Mouse (Mus musculus) layer of hippocampus, adult 8-10 months (tissue): ENCODE results near the gene Kifc3. TPM values are rescaled to one million over a fixed set of nuclear protein-coding genes. Genes with fewer than 3 reads are reported as not detected.
A peak's percentile ranks its signal among the peaks of the same experiment; 100 is the strongest.

Experiments used
- DNase-seq, 2 experiments: peaks; one replicate each; pipeline ENCODE4 v3.0.0; 2022; ENCODE audit warnings: low spot score in 2 of 2
- total RNA-seq, 4 experiments: library from RNA; stranded (reverse); gene quantifications; 2 replicates each; pipeline ENCODE4 v1.2.4; 2022

Gene Kifc3
- total RNA-seq, 4 experiments from 2014 or later: 61.6 to 80.0 (median 69.9) TPM

- peak; percentile 99 to 100 for DNase-seq
Measured at GRCm38 (mm10) chr8:95080381-95081341, 122.0 kb downstream of the Kifc3 start, which contains the start of gene Katnb1. TSS of gene Katnb1 (plus strand) at chr8:95081186.

- peak in 1 of 2 experiments; percentile 4 for DNase-seq
Measured at GRCm38 (mm10) chr8:95079305-95079704, 123.3 kb downstream of the Kifc3 start.

- DNase-seq: no peak
Measured at GRCm38 (mm10) chr8:95078055-95078454, 124.6 kb downstream of the Kifc3 start.

- no peak for DNase-seq
Measured at GRCm38 (mm10) chr8:95076151-95076550, 126.5 kb downstream of the Kifc3 start.

- no peak for DNase-seq
Measured at GRCm38 (mm10) chr8:95075504-95075903, 127.1 kb downstream of the Kifc3 start.

GRCm38 (mm10) chr8:95067582-95067981 is 135.0 kb downstream of the Kifc3 start:
- DNase-seq: peak in 1 of 2 experiments; percentile 46

GRCm38 (mm10) chr8:95064531-95064930 is 138.1 kb downstream of the Kifc3 start:
- DNase-seq: no peak

- no peak for DNase-seq
Measured at GRCm38 (mm10) chr8:95059812-95060533, 142.6 kb downstream of the Kifc3 start.

- no peak for DNase-seq
Measured at GRCm38 (mm10) chr8:95058661-95059060, 144.0 kb downstream of the Kifc3 start.

- DNase-seq: no peak
Measured at GRCm38 (mm10) chr8:95056414-95056813, 146.2 kb downstream of the Kifc3 start.

GRCm38 (mm10) chr8:95054927-95055510 is 147.6 kb downstream of the Kifc3 start, which contains the start of gene Drc7:
TSS of gene Drc7 (plus strand) at chr8:95055103.
- DNase-seq: no peak

GRCm38 (mm10) chr8:95054438-95054837 is 148.2 kb downstream of the Kifc3 start:
- no peak for DNase-seq

Other genes with a start within 250 kb of the Kifc3 start
- 10 to 100 TPM; 81.5 to 97.4 (median 90.2) TPM for gene Adgrg1, start 228.1 kb downstream of the Kifc3 start, total RNA-seq
- under 1 TPM in 3 of 4 experiments, not detected in 1; 0.20 to 0.47 (median 0.27) TPM for gene Adgrg3, start 185.1 kb downstream of the Kifc3 start, total RNA-seq
- 1 to 10 TPM; 1.7 to 3.6 (median 1.8) TPM for gene Drc7, start 147.7 kb downstream of the Kifc3 start, total RNA-seq
- 10 to 100 TPM; 41.0 to 47.8 (median 43.0) TPM for gene Katnb1, start 121.6 kb downstream of the Kifc3 start, total RNA-seq
- gene Cngb1, start 103.8 kb upstream of the Kifc3 start, total RNA-seq: under 1 TPM; 0.61 to 0.93 (median 0.63) TPM
- gene Tepp, start 107.8 kb upstream of the Kifc3 start, total RNA-seq: not detected
- 10 to 100 TPM; 14.7 to 16.9 (median 15.8) TPM for gene Zfp319, start 129.1 kb upstream of the Kifc3 start, total RNA-seq
- 10 to 100 TPM in 3 of 4 experiments, 1 to 10 TPM in 1; 9.8 to 16.5 (median 12.9) TPM for gene Usb1, start 129.5 kb upstream of the Kifc3 start, total RNA-seq
- gene Mmp15, start 149.5 kb upstream of the Kifc3 start, total RNA-seq: 10 to 100 TPM; 13.6 to 14.9 (median 14.8) TPM
- 10 to 100 TPM; 48.2 to 65.2 (median 54.6) TPM for gene Cfap20, start 232.1 kb upstream of the Kifc3 start, total RNA-seq